Mouse (Mus musculus): ENCODE data around the gene Nup62.
A peak's percentile ranks its signal among the peaks of the same experiment; 100 is the strongest.

Gene Nup62

GRCm38 (mm10) chr7:44848561-44849415, 32.9 kb downstream of the Nup62 start, which contains the start of the genes Akt1s1 and Tbc1d17:
Akt1s1 (plus strand) TSS chr7:44848991.
Tbc1d17 (minus strand) TSS chr7:44849079.
- DNase-seq (ENCODE audit: low read depth, low spot score), result peak; percentile 97

GRCm38 (mm10) chr7:44849416-44850111, 33.7 kb downstream of the Nup62 start:
- DNase-seq (ENCODE audit: low read depth, low spot score), result peak; percentile 87

GRCm38 (mm10) chr7:44850146-44850545, 34.3 kb downstream of the Nup62 start:
- peak; percentile 68 for DNase-seq (ENCODE audit: low read depth, low spot score)

- DNase-seq (ENCODE audit: low read depth, low spot score), result peak; percentile 57
Observed at GRCm38 (mm10) chr7:44850789-44851624, 35.1 kb downstream of the Nup62 start.

GRCm38 (mm10) chr7:44851625-44852234, 35.8 kb downstream of the Nup62 start:
- DNase-seq (ENCODE audit: low read depth, low spot score), result no peak

- DNase-seq (ENCODE audit: low read depth, low spot score), result no peak
Observed at GRCm38 (mm10) chr7:44852259-44853027, 36.6 kb downstream of the Nup62 start.

- DNase-seq (ENCODE audit: low read depth, low spot score), result no peak
Observed at GRCm38 (mm10) chr7:44853065-44853464, 37.2 kb downstream of the Nup62 start.

- no peak for DNase-seq (ENCODE audit: low read depth, low spot score)
Observed at GRCm38 (mm10) chr7:44853596-44854355, 37.9 kb downstream of the Nup62 start.

- peak; percentile 45 for DNase-seq (ENCODE audit: low read depth, low spot score)
Observed at GRCm38 (mm10) chr7:44854356-44855031, 38.6 kb downstream of the Nup62 start.

GRCm38 (mm10) chr7:44855036-44855435, 39.1 kb downstream of the Nup62 start:
- no peak for DNase-seq (ENCODE audit: low read depth, low spot score)

- peak; percentile 23 for DNase-seq (ENCODE audit: low read depth, low spot score)
Observed at GRCm38 (mm10) chr7:44856265-44856916, 40.5 kb downstream of the Nup62 start.

GRCm38 (mm10) chr7:44857042-44857552, 41.2 kb downstream of the Nup62 start, which contains the start of gene Pnkp:
Pnkp (plus strand) TSS chr7:44857139.
- peak; percentile 95 for DNase-seq (ENCODE audit: low read depth, low spot score)

- peak; percentile 76 for DNase-seq (ENCODE audit: low read depth, low spot score)
Observed at GRCm38 (mm10) chr7:44857905-44858304, 42.0 kb downstream of the Nup62 start.

GRCm38 (mm10) chr7:44859896-44860295, 44.0 kb downstream of the Nup62 start:
- DNase-seq (ENCODE audit: low read depth, low spot score), result no peak

- DNase-seq (ENCODE audit: low read depth, low spot score), result peak; percentile 71
Observed at GRCm38 (mm10) chr7:44860576-44861428, 44.9 kb downstream of the Nup62 start.

- no peak for DNase-seq (ENCODE audit: low read depth, low spot score)
Observed at GRCm38 (mm10) chr7:44861429-44861816, 45.5 kb downstream of the Nup62 start.

- no peak for DNase-seq (ENCODE audit: low read depth, low spot score)
Observed at GRCm38 (mm10) chr7:44862434-44862833, 46.5 kb downstream of the Nup62 start.
